Mouse (Mus musculus) forebrain, embryonic 11.5 days (tissue): ENCODE data around the gene Slc25a44. TPM values are rescaled to one million over a fixed set of nuclear protein-coding genes. Genes with fewer than 3 reads are reported as not detected.
"Not testable (repeated sequence)": the region's sequence is repeated elsewhere in the genome, so short reads cannot be mapped to it uniquely, and the experiment has no call there.

Experiments
- ATAC-seq: fragments of 200-750 bp; cut with Nextera tagmentation; replicated peaks from 2 replicates; pipeline ENCODE4 v1.8.0; 2017; ENCODE audit warnings: moderate TSS enrichment; ENCODE audit not compliant: low FRiP score
- DNase-seq: peaks from one replicate; pipeline ENCODE4 v3.0.0-alpha.2; 2017; ENCODE audit warnings: low spot score
- H3K27ac ChIP-seq: fragments of 300-500 bp; sonication (generic); 2 replicates; pipeline ENCODE4 v1.5.1; 2014; ENCODE audit warnings: low read depth, low read length
- H3K27me3 ChIP-seq: fragments of 300-500 bp; sonication (generic); 2 replicates; pipeline ENCODE4 v1.6.1; 2014; ENCODE audit warnings: mild to moderate bottlenecking, low read length, mixed read lengths; ENCODE audit not compliant: control insufficient read depth, insufficient read depth
- H3K36me3 ChIP-seq: fragments of 300-500 bp; sonication (generic); 2 replicates; pipeline ENCODE4 v1.6.1; 2014; ENCODE audit warnings: mild to moderate bottlenecking, low read length, moderate library complexity, mixed read lengths; ENCODE audit not compliant: control insufficient read depth, insufficient read depth
- H3K4me1 ChIP-seq: fragments of 300-500 bp; sonication (generic); replicated peaks from 2 replicates; pipeline ENCODE4 v1.6.1; 2014; ENCODE audit warnings: low read length, mixed read lengths; ENCODE audit not compliant: control insufficient read depth, insufficient read depth
- H3K4me2 ChIP-seq: fragments of 300-500 bp; sonication (generic); 2 replicates; pipeline ENCODE4 v1.6.1; 2014; ENCODE audit warnings: low read depth, mild to moderate bottlenecking, low read length, moderate library complexity, mixed read lengths; ENCODE audit not compliant: severe bottlenecking
- H3K4me3 ChIP-seq: fragments of 300-500 bp; sonication (generic); 2 replicates; pipeline ENCODE4 v1.5.1; 2014; ENCODE audit warnings: low read depth, low read length
- H3K9ac ChIP-seq: fragments of 300-500 bp; sonication (generic); 2 replicates; pipeline ENCODE4 v1.6.1; 2014; ENCODE audit warnings: low read length
- H3K9me3 ChIP-seq: fragments of 300-500 bp; sonication (generic); 2 replicates; pipeline ENCODE4 v1.6.1; 2016; ENCODE audit warnings: low read length, mixed read lengths; ENCODE audit not compliant: control insufficient read depth
- WGBS: fragments of 180-500 bp; shearing (Covaris S2); extraction: QIAGEN DNeasy Blood & Tissue Kit; methylation state at CpG from one replicate; pipeline ENCODE4 v1.1.7; 2014; 5-methylcytosine and 5-hydroxymethylcytosine counted together
- polyA plus RNA-seq: library from polyadenylated mRNA; unstranded; fragments of >200 nt; fragmentation: Nextera tagmentation; extraction: Ambion mirVana; gene quantifications from 2 replicates; pipeline ENCODE4 v1.2.1, GENCODE M21; 2014

The Slc25a44 gene
- polyA plus RNA-seq, 1 experiment from 2014 or later, result 22.6 TPM

GRCm38 (mm10) chr3:88428639-88429038, 3.7 kb upstream of the Slc25a44 start:
- not testable (repeated sequence) for H3K4me2 ChIP-seq, H3K9me3 ChIP-seq, H3K27ac ChIP-seq, H3K4me3 ChIP-seq, H3K9ac ChIP-seq, ATAC-seq, H3K27me3 ChIP-seq, DNase-seq, H3K4me1 ChIP-seq, H3K36me3 ChIP-seq
- WGBS, result 74% methylated on average over 8 of the region's 8 CpGs

- DNase-seq (no peak), ATAC-seq (no peak)
- Histone ChIP-seq H3K27me3 (no peaks in the 10 kb centered on the region), H3K9ac (no peak overlapping the region), H3K4me2 (no peak overlapping the region), H3K36me3 (no peaks in the 10 kb centered on the region), H3K4me1 (peaks cover 3% of the 10 kb centered on the region; the same call in 1 of the 2 replicates), H3K4me3 (no peak overlapping the region), H3K27ac (no peak overlapping the region), H3K9me3 (no peaks in the 10 kb centered on the region)
- 86% methylated on average over 4 of the region's 4 CpGs for WGBS
Observed at GRCm38 (mm10) chr3:88427342-88427905, 2.5 kb upstream of the Slc25a44 start.

- Histone ChIP-seq H3K9me3 (no peaks in the 10 kb centered on the region), H3K4me3 (no peak overlapping the region), H3K27me3 (no peaks in the 10 kb centered on the region), H3K36me3 (no peaks in the 10 kb centered on the region), H3K4me1 (peaks cover 3% of the 10 kb centered on the region; the same call in 1 of the 2 replicates), H3K27ac (no peak overlapping the region), H3K9ac (no peak overlapping the region), H3K4me2 (no peak overlapping the region)
- ATAC-seq, result no peak
- DNase-seq, result no peak
- 89% methylated on average over 10 of the region's 10 CpGs for WGBS
Observed at GRCm38 (mm10) chr3:88425708-88426420, 925 bp upstream of the Slc25a44 start.

- ATAC-seq, result no peak; the same call in 1 of the 2 replicates
- H3K4me3 ChIP-seq, result no peak overlapping the region
- 5% methylated on average over 2 of the region's 2 CpGs for WGBS
Observed at GRCm38 (mm10) chr3:88425330-88425689, 371 bp upstream of the Slc25a44 start.

GRCm38 (mm10) chr3:88422020-88422720, 2.8 kb downstream of the Slc25a44 start:
- no peak for ATAC-seq

More at GRCm38 (mm10) chr3:88425330-88425689, 371 bp upstream of the Slc25a44 start:
- Histone ChIP-seq H3K4me2 (no peak overlapping the region), H3K9me3 (no peaks in the 10 kb centered on the region), H3K4me1 (peaks cover 3% of the 10 kb centered on the region; the same call in 1 of the 2 replicates), H3K27ac (no peak overlapping the region), H3K36me3 (no peaks in the 10 kb centered on the region), H3K27me3 (no peaks in the 10 kb centered on the region), H3K9ac (no peak overlapping the region)
- DNase-seq, result no peak

GRCm38 (mm10) chr3:88420771-88421170, 4.2 kb downstream of the Slc25a44 start:
- no peaks in the 10 kb centered on the region for H3K27me3 ChIP-seq
- ATAC-seq, result no peak
- WGBS, result 96% methylated on average over 19 of the region's 19 CpGs
- H3K4me1 ChIP-seq, result peaks cover 3% of the 10 kb centered on the region; the same call in 1 of the 2 replicates
- no peak overlapping the region for H3K27ac ChIP-seq
- no peak for DNase-seq
- H3K36me3 ChIP-seq, result peaks cover 2% of the 10 kb centered on the region; the same call in 1 of the 2 replicates
- no peak overlapping the region for H3K4me2 ChIP-seq
- no peak overlapping the region for H3K4me3 ChIP-seq
- no peaks in the 10 kb centered on the region for H3K9me3 ChIP-seq
- H3K9ac ChIP-seq, result no peak overlapping the region

More at GRCm38 (mm10) chr3:88422020-88422720, 2.8 kb downstream of the Slc25a44 start:
- Histone ChIP-seq H3K9ac (no peak overlapping the region), H3K27me3 (no peaks in the 10 kb centered on the region), H3K9me3 (no peaks in the 10 kb centered on the region), H3K27ac (no peak overlapping the region), H3K36me3 (peaks cover 2% of the 10 kb centered on the region; the same call in 1 of the 2 replicates), H3K4me1 (peaks cover 3% of the 10 kb centered on the region; the same call in 1 of the 2 replicates), H3K4me3 (no peak overlapping the region), H3K4me2 (no peak overlapping the region)
- DNase-seq, result no peak
- 42% methylated on average over 9 of the region's 9 CpGs for WGBS

GRCm38 (mm10) chr3:88418016-88418415, 6.9 kb downstream of the Slc25a44 start:
- WGBS, result 89% methylated on average over 6 of the region's 6 CpGs
- Histone ChIP-seq H3K4me1 (no peaks in the 10 kb centered on the region), H3K4me3 (no peak overlapping the region), H3K27me3 (no peaks in the 10 kb centered on the region), H3K27ac (no peak overlapping the region), H3K9me3 (no peaks in the 10 kb centered on the region), H3K9ac (no peak overlapping the region), H3K4me2 (no peak overlapping the region), H3K36me3 (peaks cover 2% of the 10 kb centered on the region; the same call in 1 of the 2 replicates)
- ATAC-seq, result no peak
- DNase-seq, result no peak

GRCm38 (mm10) chr3:88415668-88416067, 9.3 kb downstream of the Slc25a44 start:
- Histone ChIP-seq H3K36me3 (peaks cover 2% of the 10 kb centered on the region; the same call in 1 of the 2 replicates), H3K27me3 (no peaks in the 10 kb centered on the region), H3K9me3 (no peaks in the 10 kb centered on the region), H3K9ac (no peak overlapping the region), H3K4me3 (no peak overlapping the region), H3K4me1 (no peaks in the 10 kb centered on the region), H3K4me2 (no peak overlapping the region), H3K27ac (no peak overlapping the region)
- ATAC-seq, result no peak
- DNase-seq, result no peak
- WGBS, result 88% methylated on average over 4 of the region's 4 CpGs
